Mouse (Mus musculus): Measurements from ENCODE around the gene Mdm2. TPM values are rescaled to one million over a fixed set of nuclear protein-coding genes. Genes with fewer than 3 reads are reported as not detected.

Gene Mdm2
- total RNA-seq, 4 experiments from 2014 or later = 47.6 to 55.1 (median 50.9) TPM

GRCm38 (mm10) chr10:117683734-117684037 is 26.9 kb downstream of the Mdm2 start:
- no peak for DNase-seq (ENCODE audit: low spot score)

- no peak for DNase-seq (ENCODE audit: low spot score)
Measured at GRCm38 (mm10) chr10:117682858-117683733, 27.5 kb downstream of the Mdm2 start.

- no peak for DNase-seq (ENCODE audit: low spot score)
Measured at GRCm38 (mm10) chr10:117681999-117682857, 28.3 kb downstream of the Mdm2 start.

- DNase-seq (ENCODE audit: low spot score) = no peak
Measured at GRCm38 (mm10) chr10:117681543-117681942, 29.0 kb downstream of the Mdm2 start.

- no peak for DNase-seq (ENCODE audit: low spot score)
Measured at GRCm38 (mm10) chr10:117680868-117681513, 29.6 kb downstream of the Mdm2 start.

GRCm38 (mm10) chr10:117679963-117680473 is 30.5 kb downstream of the Mdm2 start:
- no peak for DNase-seq (ENCODE audit: low spot score)

GRCm38 (mm10) chr10:117679029-117679686 is 31.4 kb downstream of the Mdm2 start:
- DNase-seq (ENCODE audit: low spot score) = no peak

GRCm38 (mm10) chr10:117678357-117678756 is 32.2 kb downstream of the Mdm2 start:
- DNase-seq (ENCODE audit: low spot score) = no peak

GRCm38 (mm10) chr10:117677494-117678236 is 32.9 kb downstream of the Mdm2 start:
- no peak for DNase-seq (ENCODE audit: low spot score)

GRCm38 (mm10) chr10:117676644-117677313 is 33.8 kb downstream of the Mdm2 start:
- peak; percentile 53 for DNase-seq (ENCODE audit: low spot score)

GRCm38 (mm10) chr10:117676036-117676643 is 34.4 kb downstream of the Mdm2 start:
- DNase-seq (ENCODE audit: low spot score) = no peak

- DNase-seq (ENCODE audit: low spot score) = peak; percentile 42
Measured at GRCm38 (mm10) chr10:117675096-117676035, 35.2 kb downstream of the Mdm2 start.

- DNase-seq (ENCODE audit: low spot score) = no peak
Measured at GRCm38 (mm10) chr10:117674359-117675019, 36.1 kb downstream of the Mdm2 start.

- no peak for DNase-seq (ENCODE audit: low spot score)
Measured at GRCm38 (mm10) chr10:117673913-117674312, 36.6 kb downstream of the Mdm2 start.

- DNase-seq (ENCODE audit: low spot score) = no peak
Measured at GRCm38 (mm10) chr10:117672693-117673092, 37.9 kb downstream of the Mdm2 start.

- DNase-seq (ENCODE audit: low spot score) = no peak
Measured at GRCm38 (mm10) chr10:117671930-117672666, 38.5 kb downstream of the Mdm2 start.

- DNase-seq (ENCODE audit: low spot score) = no peak
Measured at GRCm38 (mm10) chr10:117671266-117671665, 39.3 kb downstream of the Mdm2 start.

Data from heart, adult 8-10 months (tissue).